In the genomic region with DNA sequence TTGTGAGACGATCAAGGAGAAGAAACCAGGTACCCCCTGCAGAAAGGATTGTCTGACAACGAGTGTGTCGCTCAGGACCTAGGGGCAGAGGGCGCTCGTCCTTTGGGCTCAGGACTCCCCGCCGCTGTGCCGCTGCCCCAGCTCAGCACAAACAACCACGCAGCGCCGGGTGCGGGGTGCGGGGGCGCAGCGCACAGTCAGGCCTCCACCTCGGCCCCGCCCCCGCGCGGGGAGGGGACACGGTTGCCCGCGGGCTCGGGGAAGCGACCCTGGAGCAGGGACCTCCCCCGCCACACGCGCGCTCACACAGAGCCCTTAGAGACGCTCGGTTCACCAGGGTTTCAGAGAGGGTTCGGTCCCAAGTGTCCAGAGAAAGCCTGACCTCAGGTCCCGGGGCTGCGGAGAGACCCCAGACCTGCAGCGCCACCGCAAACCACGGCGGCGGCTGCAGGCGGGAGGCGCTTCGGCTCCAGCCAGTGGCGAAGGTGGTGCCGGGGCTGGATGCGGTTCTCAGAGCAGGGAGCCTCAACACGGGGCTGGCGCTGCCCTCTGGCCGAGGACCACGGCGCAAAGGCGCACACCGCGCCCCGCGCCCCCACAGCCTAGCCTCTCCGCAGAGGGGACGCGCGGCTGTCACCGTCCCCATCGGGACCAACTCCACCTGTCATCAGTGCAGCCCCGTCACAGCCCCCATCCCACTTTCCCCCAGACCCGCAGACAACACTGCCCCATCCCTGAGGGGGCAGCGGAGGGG, we compare ENCODE assay signal across 8 mouse cellular contexts. TPM values are rescaled to one million over a fixed set of nuclear protein-coding genes. Genes with fewer than 3 reads are reported as not detected.
DNase-seq lines count a peak whose midpoint lies in the region; ATAC-seq and TF ChIP-seq lines count a peak whose summit lies in the region.

No protein-coding gene starts in this region.

- H3K27ac ChIP-seq in heart, embryonic 12.5 days (ENCODE audit: poor library complexity, severe bottlenecking): no peak overlapping the region
- no peak overlapping the region for H3K27ac ChIP-seq in intestine, postnatal 0 days (ENCODE audit: low read depth, low read length)
- H3K27ac ChIP-seq in olfactory bulb, adult 2 months (ENCODE audit: insufficient read depth, low read depth, low read length): peak overlapping the region; percentile 91

- ATAC-seq in heart, embryonic 12.5 days (ENCODE audit: insufficient number of reproducible peaks, low FRiP score): no peak; the same call in 1 of the 2 replicates
- no peak for ATAC-seq in intestine, postnatal 0 days

- DNase-seq in heart, postnatal 36 days: no peak
- peak; percentile 45 for DNase-seq in ES-CJ7 (ENCODE audit: low read depth, low spot score)
- peak; percentile 37 for DNase-seq in embryo, embryonic 10.5 days (ENCODE audit: low spot score)
- DNase-seq in spleen, postnatal 4 days (ENCODE audit: low spot score in 2 of 2): no peak
- DNase-seq in spleen, postnatal 14 days (ENCODE audit: low spot score in 2 of 2): no peak

- under 1% methylated on average over 63 of the region's 64 CpGs for WGBS in heart, embryonic 12.5 days
- 1% methylated on average over 61 of the region's 64 CpGs for WGBS in intestine, postnatal 0 days
- WGBS in olfactory bulb, adult 2 months: 2% methylated on average over 64 of the region's 64 CpGs

- H3K4me3 ChIP-seq in heart, embryonic 12.5 days: peak overlapping the region; percentile 69
- peak overlapping the region; percentile 56 for H3K4me3 ChIP-seq in intestine, postnatal 0 days (ENCODE audit: low read depth, low read length)
- peak overlapping the region; percentile 68 for H3K4me3 ChIP-seq in olfactory bulb, adult 2 months (ENCODE audit: insufficient read depth, low read depth, low read length)

- intact Hi-C loops in heart, postnatal 36 days (cut with DNase I): no loop called here

- peak overlapping the region; percentile 100 for H3K4me2 ChIP-seq in heart, embryonic 12.5 days
- H3K4me2 ChIP-seq in intestine, postnatal 0 days (replicated peaks; ENCODE audit: low read depth): peak overlapping the region; percentile 98

- H3K36me3 ChIP-seq in heart, embryonic 12.5 days: no peaks in the 10 kb centered on the region
- no peaks in the 10 kb centered on the region for H3K36me3 ChIP-seq in intestine, postnatal 0 days (ENCODE audit: control insufficient read depth, insufficient read depth)

- H3K4me1 ChIP-seq in heart, embryonic 12.5 days (replicated peaks): peaks cover 24% of the 10 kb centered on the region
- H3K4me1 ChIP-seq in intestine, postnatal 0 days (replicated peaks; ENCODE audit: control insufficient read depth, insufficient read depth, low read length): 0 out of 2 replicates have a peak, but pooled peaks cover 3% of the 10 kb centered on the region
- peaks cover 61% of the 10 kb centered on the region for H3K4me1 ChIP-seq in olfactory bulb, adult 2 months (ENCODE audit: control insufficient read depth, insufficient read depth, low read length)

- TF ChIP-seq POLR2A in olfactory bulb, adult 2 months (IDR thresholded peaks at IDR 0.05; ENCODE audit: insufficient read depth, low read depth, low read length): peak; percentile 47; the same call in 1 of the 2 replicates

- H3K27me3 ChIP-seq in heart, embryonic 12.5 days (replicated peaks): peaks cover 99% of the 10 kb centered on the region
- peaks cover 58% of the 10 kb centered on the region for H3K27me3 ChIP-seq in intestine, postnatal 0 days (replicated peaks; ENCODE audit: control insufficient read depth, insufficient read depth, low read length)

- peak; percentile 28; the same call in 1 of the 2 replicates for TF ChIP-seq CTCF in intestine, postnatal 0 days (IDR thresholded peaks at IDR 0.05; ENCODE audit: low read depth)
- no peak for TF ChIP-seq CTCF in olfactory bulb, adult 2 months (IDR thresholded peaks at IDR 0.05; ENCODE audit: insufficient read depth, low read depth, low read length)

- peak overlapping the region; percentile 69 for H3K9ac ChIP-seq in heart, embryonic 12.5 days
- H3K9ac ChIP-seq in intestine, postnatal 0 days (ENCODE audit: low read depth, low read length): no peak overlapping the region

- no peaks in the 10 kb centered on the region for H3K9me3 ChIP-seq in heart, embryonic 12.5 days (replicated peaks)
- no peaks in the 10 kb centered on the region for H3K9me3 ChIP-seq in intestine, postnatal 0 days (ENCODE audit: control insufficient read depth)

RNA-seq across cellular contexts. Expression of a gene that starts 9.2 kb away (rescaled TPM):
- polyA plus RNA-seq in heart, embryonic 12.5 days (2016; fragmentation: Nextera tagmentation; extraction: Ambion mirVana): 0.08 and 0.10 TPM in 2 replicates
- total RNA-seq in heart, postnatal 36 days (2021): under 1 TPM; 0.11 to 0.14 TPM
- polyA plus RNA-seq in intestine, postnatal 0 days (2015; fragmentation: Nextera tagmentation; extraction: Ambion mirVana): 0.47 TPM in 2 replicates
- polyA plus RNA-seq in olfactory bulb, adult 2 months (2012; ENCODE audit: insufficient read depth, insufficient read length, low replicate concordance, missing spikeins): not detected in 2 replicates

RNA-seq across cellular contexts. Expression of a gene that starts 44.3 kb away (rescaled TPM):
- 188 and 194 TPM in 2 replicates for polyA plus RNA-seq in heart, embryonic 12.5 days (2016; fragmentation: Nextera tagmentation; extraction: Ambion mirVana)
- 10 to 100 TPM; 41.2 to 45.0 TPM for total RNA-seq in heart, postnatal 36 days (2021)
- polyA plus RNA-seq in intestine, postnatal 0 days (2015; fragmentation: Nextera tagmentation; extraction: Ambion mirVana): 108 and 116 TPM in 2 replicates
- not detected in 2 replicates for polyA plus RNA-seq in olfactory bulb, adult 2 months (2012; ENCODE audit: insufficient read depth, insufficient read length, low replicate concordance, missing spikeins)

RNA-seq across cellular contexts. Expression of a gene that starts 53.5 kb away (rescaled TPM):
- 13.2 and 14.9 TPM in 2 replicates for polyA plus RNA-seq in heart, embryonic 12.5 days (2016; fragmentation: Nextera tagmentation; extraction: Ambion mirVana)
- total RNA-seq in heart, postnatal 36 days (2021): 10 to 100 TPM in 1 of 2 experiments, 1 to 10 TPM in 1; 7.4 to 10.4 TPM
- 80.3 and 83.0 TPM in 2 replicates for polyA plus RNA-seq in intestine, postnatal 0 days (2015; fragmentation: Nextera tagmentation; extraction: Ambion mirVana)
- not detected in 2 replicates for polyA plus RNA-seq in olfactory bulb, adult 2 months (2012; ENCODE audit: insufficient read depth, insufficient read length, low replicate concordance, missing spikeins)

Comparison
In these comparisons a context has a peak if more than half of its experiments do, and no peak if none do; other contexts are left out.
1. DNase-seq: peak in ES-CJ7 (single experiment) and embryo, embryonic 10.5 days (single experiment); none in heart, postnatal 36 days (0 of 2), spleen, postnatal 4 days (0 of 2) and spleen, postnatal 14 days (0 of 2).
2. RNA of a gene that starts 53.5 kb away (polyA plus RNA-seq): 80.3 to 83.0 TPM in intestine, postnatal 0 days and 13.2 to 14.9 TPM in heart, embryonic 12.5 days; not detected in olfactory bulb, adult 2 months; every median in the first group is over 10 times any median in the second.
3. Peak in every context shown above with its lines, with median percentiles within 50 percentile points of each other: H3K4me3 ChIP-seq.